Mouse (Mus musculus) cerebellum, adult 11-12 months (tissue): ENCODE data around the gene Ttll13.
A peak's percentile ranks its signal among the peaks of the same experiment; 100 is the strongest.

Experiments used
- DNase-seq: peaks from one replicate; pipeline ENCODE4 v3.0.0; 2022

The Ttll13 gene

GRCm38 (mm10) chr7:80268897-80269750 is 22.9 kb downstream of the Ttll13 start, which contains the start of gene Vps33b:
Gene Vps33b, plus strand, starts transcription at chr7:80269649.
- DNase-seq: peak; percentile 95

GRCm38 (mm10) chr7:80269751-80270255 is 23.6 kb downstream of the Ttll13 start:
- DNase-seq: peak; percentile 68

- no peak for DNase-seq
These were observed 27.3 kb downstream of the Ttll13 start for GRCm38 (mm10) chr7:80273456-80273855.

- DNase-seq: no peak
These were observed 30.2 kb downstream of the Ttll13 start for GRCm38 (mm10) chr7:80276374-80276773.

GRCm38 (mm10) chr7:80280032-80280431 is 33.9 kb downstream of the Ttll13 start:
- DNase-seq: no peak

- DNase-seq: no peak
These were observed 34.8 kb downstream of the Ttll13 start for GRCm38 (mm10) chr7:80280998-80281397.

GRCm38 (mm10) chr7:80281646-80282045 is 35.5 kb downstream of the Ttll13 start:
- DNase-seq: no peak

GRCm38 (mm10) chr7:80283226-80283918 is 37.2 kb downstream of the Ttll13 start:
- no peak for DNase-seq

GRCm38 (mm10) chr7:80284391-80284790 is 38.2 kb downstream of the Ttll13 start:
- no peak for DNase-seq

GRCm38 (mm10) chr7:80285725-80286124 is 39.5 kb downstream of the Ttll13 start:
- DNase-seq: no peak

GRCm38 (mm10) chr7:80287736-80288135 is 41.6 kb downstream of the Ttll13 start:
- DNase-seq: no peak

- DNase-seq: peak; percentile 99
These were observed 48.0 kb downstream of the Ttll13 start, which contains the start of gene Prc1 for GRCm38 (mm10) chr7:80294062-80294763. Gene Prc1, plus strand, starts transcription at chr7:80294450.

GRCm38 (mm10) chr7:80294764-80295648 is 48.8 kb downstream of the Ttll13 start:
- no peak for DNase-seq

- no peak for DNase-seq
These were observed 50.3 kb downstream of the Ttll13 start for GRCm38 (mm10) chr7:80296462-80296861.

- no peak for DNase-seq
These were observed 50.9 kb downstream of the Ttll13 start for GRCm38 (mm10) chr7:80297041-80297440.

- no peak for DNase-seq
These were observed 52.6 kb downstream of the Ttll13 start for GRCm38 (mm10) chr7:80298754-80299153.

- DNase-seq: no peak
These were observed 53.4 kb downstream of the Ttll13 start for GRCm38 (mm10) chr7:80299568-80299967.

GRCm38 (mm10) chr7:80301522-80301921 is 55.3 kb downstream of the Ttll13 start:
- DNase-seq: no peak

- DNase-seq: no peak
These were observed 61.6 kb downstream of the Ttll13 start for GRCm38 (mm10) chr7:80307766-80308165.
